Mouse (Mus musculus) frontal cortex, postnatal 36 days (tissue): ENCODE data around the gene Gm10188.
A peak's percentile ranks its signal among the peaks of the same experiment; 100 is the strongest.

ENCODE experiments used
- DNase-seq, 2 experiments: peaks; one replicate each; pipeline ENCODE4 v3.0.0; 2022; ENCODE audit warnings: low spot score in 2 of 2

The Gm10188 gene

DNA sequence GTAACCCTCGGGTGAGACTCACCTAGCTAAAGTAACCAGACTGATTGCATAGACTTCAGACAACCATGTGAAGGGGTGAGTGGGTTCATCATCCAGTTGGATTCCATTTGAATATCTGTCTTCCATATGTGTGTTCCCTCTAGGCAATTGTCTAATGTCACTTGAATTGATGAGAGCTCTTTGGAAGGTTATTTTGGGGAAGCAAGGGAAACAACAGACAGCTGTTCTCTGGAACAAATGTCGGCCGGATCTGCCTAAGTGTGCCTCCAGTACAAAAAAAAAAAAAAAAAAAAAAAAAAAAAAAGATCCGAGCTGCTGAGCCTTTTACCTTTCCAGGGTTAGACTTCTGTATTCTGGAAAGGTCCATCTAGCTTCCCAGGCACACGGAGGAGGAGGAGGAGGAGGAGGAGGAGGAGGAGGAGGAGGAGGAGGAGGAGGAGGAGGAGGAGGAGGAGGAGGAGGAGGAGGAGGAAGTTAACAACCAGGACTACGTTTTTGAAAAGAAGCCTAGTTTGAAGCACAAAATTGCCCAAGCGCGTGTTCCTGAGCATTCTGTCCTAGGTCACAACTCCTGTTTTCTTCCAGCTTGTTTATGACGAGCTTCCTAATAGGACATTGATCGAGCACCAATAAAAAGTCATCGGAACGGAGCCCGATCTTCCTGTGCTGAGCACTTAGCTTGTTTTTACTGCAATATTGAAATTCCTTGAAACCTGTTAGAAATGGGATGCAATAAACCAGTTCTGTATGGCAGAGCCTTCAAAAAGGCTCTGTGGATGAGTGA, 3.1 kb downstream of the Gm10188 start:
- DNase-seq, result no peak

DNA sequence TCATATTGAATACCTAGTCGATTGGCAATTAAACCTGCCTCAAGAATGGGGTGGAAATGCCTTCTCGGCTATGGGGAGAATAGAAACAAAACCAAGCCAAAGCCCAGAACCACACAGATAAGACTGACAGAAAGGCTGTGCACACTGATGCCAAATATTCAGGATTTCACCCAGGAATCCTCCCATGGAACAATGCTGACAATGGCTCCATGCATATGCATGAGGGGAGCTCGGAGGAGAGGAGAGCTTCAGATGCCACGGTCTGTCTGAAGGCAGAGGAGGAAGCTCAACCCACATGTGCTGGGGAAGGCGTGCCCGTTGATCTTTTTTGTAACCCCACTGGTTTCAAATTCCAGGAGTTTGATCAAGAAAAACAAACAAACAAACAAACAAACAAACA, 7.4 kb downstream of the Gm10188 start:
- DNase-seq, result no peak

GRCm38 (mm10) chr1:132221627-132222026, 7.9 kb downstream of the Gm10188 start:
- no peak for DNase-seq

DNA sequence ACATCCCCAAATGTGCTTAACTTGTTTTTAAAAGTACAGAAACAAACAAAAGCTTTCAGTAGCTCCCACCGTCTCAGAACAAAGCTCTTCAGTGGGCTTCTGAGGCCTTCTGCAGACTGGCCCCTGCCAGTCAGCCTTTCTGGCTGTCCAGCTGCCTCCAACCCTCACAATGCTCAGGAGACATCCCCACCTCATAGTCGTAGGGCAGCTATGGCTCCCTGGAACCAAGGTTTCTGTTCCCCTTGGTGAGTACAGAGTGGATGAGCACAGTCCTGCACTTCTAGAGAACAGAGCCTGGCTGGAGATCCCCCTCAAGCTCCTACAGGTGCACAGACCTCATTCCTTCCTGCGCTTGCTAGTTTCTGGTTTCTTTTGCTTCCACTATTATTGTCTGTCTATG, 13.3 kb downstream of the Gm10188 start:
- DNase-seq, result no peak

GRCm38 (mm10) chr1:132213076-132213475, 16.5 kb downstream of the Gm10188 start:
- no peak for DNase-seq

DNA sequence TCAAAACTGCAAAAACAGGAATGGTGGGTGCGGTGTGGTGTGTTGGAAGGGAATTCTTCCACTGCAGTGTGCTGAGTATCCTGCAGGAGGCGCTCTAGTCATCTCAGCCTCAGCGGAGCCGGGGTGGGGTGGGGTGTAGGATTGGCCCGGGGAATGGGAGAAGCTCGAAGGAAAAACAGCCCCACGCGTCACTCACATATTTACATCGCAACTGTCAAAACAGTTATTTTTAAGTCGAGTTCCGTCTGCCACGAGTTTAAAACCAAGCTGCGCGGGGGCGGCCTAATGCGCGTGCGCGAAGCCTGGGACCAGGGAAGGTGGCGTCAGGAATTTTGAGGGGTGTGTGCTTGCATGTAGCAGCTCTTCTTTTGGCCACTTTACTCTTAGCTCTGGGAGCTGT, 17.3 kb downstream of the Gm10188 start:
- DNase-seq, result peak; percentile 87 to 94

GRCm38 (mm10) chr1:132211672-132212071, 17.9 kb downstream of the Gm10188 start:
- no peak for DNase-seq

DNA sequence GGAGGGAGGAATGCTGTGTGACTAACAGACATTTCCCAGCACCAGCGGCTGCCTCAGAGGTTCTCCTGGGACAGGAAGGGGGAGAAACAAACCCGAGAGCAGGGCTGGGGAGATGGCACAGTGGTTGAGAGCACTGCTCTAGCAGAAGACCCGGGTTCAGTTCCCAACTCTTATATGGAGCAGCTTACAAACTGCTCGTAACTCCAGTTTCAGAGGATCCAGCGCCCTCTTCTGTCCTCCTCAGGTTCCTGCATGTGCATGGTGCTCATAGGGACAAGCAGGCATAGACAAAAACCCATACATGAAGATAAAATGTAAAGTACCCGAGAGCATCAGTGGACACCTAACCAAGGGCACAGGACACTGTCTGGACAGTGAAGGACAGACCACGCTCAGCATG, 18.6 kb downstream of the Gm10188 start:
- no peak for DNase-seq

GRCm38 (mm10) chr1:132209400-132209799, 20.2 kb downstream of the Gm10188 start:
- DNase-seq, result no peak

DNA sequence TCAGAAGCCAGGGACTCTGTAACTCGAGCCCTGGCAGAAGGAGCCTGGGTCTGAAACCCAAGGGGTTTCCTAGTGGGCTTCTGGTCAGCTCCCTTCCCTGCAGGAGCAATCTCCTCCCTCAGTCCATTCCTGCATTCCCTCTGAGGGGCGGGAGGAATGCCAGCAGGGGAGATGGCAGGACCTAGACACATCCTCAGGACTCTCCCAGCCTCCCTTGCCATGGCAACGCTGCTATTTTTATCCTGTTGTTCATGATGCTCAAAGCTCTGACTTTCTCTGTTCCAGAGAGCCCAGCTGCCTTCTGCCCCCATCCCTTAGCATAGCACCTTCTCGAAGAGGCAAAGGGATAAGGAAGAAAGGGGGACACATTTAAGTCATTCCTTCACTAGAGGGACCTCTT, 21.4 kb downstream of the Gm10188 start:
- DNase-seq, result peak in 1 of 2 experiments; percentile 75

GRCm38 (mm10) chr1:132206828-132207227, 22.7 kb downstream of the Gm10188 start:
- DNase-seq, result no peak

GRCm38 (mm10) chr1:132205958-132206357, 23.6 kb downstream of the Gm10188 start:
- DNase-seq, result no peak

DNA sequence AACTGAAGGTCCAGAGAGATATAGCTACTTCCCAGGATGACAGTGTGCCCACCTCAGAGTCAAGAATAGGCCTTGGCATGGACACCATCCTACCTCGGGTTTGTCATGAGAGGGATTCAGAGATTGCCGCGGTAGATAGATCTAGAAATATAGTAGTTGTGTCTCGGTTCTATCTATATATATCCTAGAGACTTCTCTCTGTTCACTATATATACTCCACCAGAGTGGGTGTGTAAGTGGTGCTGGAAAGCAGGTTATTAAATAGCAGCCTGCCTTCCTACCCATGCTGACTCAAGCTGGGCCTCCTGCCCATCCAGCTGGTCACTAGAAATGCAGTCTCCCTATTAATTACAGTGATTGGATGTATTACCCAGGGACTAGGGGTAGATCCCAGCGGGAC, 26.8 kb downstream of the Gm10188 start:
- DNase-seq, result peak in 1 of 2 experiments; percentile 71

- DNase-seq, result no peak
Observed at GRCm38 (mm10) chr1:132201936-132202335, 27.6 kb downstream of the Gm10188 start.

DNA sequence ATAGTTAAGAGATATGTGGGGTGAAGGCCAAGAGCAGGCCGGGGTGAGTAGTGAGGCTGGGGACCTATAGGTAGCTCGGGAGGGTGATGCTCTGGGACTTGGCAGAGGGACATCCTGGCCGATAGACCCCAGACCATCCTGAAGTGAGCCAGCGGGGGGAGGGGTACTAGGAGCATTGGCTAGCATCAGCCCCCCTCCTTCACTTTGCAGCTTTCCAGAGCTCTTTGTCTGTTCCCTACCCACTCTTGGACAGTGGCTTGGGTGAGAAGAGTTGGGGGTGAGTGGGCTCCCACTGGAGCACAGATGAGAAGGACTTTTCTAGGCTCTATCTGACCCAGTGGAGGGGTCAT, 28.1 kb downstream of the Gm10188 start:
- no peak for DNase-seq

- DNase-seq, result peak in 1 of 2 experiments; percentile 86
Observed at GRCm38 (mm10) chr1:132200562-132201510, 28.7 kb downstream of the Gm10188 start.

GRCm38 (mm10) chr1:132199934-132200333, 29.6 kb downstream of the Gm10188 start:
- no peak for DNase-seq

DNA sequence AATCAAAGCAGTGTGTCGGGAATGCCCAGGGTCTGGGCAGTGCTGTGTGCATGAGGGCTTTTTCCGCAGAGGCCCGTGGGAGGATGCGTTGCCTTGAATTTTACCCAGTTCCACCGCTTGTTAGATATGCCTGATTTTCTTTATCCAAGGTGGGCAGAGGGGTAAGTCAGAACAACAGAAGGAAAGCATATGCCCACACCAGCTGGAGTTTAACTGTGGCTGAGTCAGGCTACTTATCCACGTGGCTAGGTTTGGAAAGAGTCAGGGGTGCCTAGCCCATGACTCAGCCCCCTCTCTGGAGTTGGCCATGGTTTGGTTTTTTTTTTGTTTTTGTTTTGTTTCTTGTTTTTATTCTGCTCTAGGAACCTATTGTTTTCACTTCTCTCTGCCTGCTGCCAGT, 30.3 kb downstream of the Gm10188 start:
- DNase-seq, result no peak

DNA sequence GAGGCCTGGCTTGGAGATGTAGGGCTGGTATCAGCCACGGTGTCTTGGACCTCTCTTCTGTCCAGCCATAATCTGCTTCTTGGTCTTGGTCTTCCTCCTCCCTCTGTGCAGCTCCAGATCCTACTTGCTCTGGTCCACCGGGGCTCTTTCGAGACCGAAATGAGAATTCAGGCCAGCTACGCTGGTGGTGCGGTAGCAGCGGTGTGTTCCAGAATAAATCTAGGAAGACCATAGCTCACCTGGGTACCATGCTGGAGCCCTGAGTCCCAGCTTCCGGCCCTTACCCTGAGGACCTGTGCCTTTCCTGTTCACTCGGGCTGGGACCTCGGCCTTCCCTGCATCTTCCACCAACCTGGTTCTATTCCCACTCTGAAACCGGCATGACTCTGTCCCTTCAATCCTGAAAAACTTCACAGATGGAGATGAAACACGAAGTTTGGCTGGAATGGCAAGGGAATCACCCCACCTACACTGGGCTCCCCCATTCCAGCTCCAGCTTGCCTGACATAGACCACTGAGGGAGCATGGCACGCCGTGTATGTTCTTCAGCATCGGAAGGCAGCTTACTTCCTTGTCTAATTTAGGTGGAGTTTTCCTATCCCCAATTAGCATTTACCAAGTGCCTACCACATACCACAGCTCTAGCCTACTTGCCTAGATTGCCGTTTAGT, 31.0 kb downstream of the Gm10188 start:
- DNase-seq, result no peak

DNA sequence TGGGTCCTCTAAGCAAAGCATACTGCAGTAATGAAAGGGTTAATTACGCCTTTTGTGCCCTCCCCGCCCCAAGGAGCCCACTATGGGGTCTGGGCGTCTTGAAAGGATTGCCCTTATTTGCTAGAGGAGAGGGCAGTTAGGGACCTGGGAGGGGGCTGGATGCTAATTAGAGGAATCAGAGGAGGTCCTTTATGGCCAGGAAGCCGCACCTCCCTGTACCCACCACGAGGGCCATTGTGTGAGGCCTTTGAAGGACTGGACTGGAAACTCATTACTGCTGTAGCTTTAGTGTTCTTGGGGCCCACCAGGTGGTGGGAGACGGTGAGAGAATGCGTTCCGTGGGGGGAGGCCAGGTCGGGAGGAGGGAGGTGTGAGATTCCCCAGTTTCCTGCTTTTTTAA, 31.9 kb downstream of the Gm10188 start:
- DNase-seq, result no peak

GRCm38 (mm10) chr1:132196337-132196736, 33.2 kb downstream of the Gm10188 start:
- no peak for DNase-seq

DNA sequence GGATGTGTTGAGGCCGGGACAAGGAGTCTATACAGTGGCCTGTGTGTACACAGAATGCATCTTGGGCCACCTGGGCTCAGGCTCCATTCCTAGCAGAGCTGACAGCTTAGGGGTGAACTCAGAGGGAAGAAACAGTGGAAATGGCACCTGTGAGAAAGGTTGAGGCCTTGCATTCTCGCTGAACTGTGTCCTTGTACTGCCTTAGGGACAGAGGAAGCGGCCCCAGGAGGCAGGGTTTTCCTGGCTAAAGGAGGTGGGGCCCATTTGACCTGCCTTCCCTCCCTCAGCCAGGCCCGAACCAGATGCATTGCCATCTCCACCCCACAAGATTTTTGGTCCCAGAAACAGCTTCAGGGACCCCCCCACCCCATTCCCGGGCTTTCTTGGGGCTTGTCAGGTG, 33.9 kb downstream of the Gm10188 start:
- no peak for DNase-seq
